Mouse (Mus musculus): ENCODE data around the gene Hhipl2. TPM values are rescaled to one million over a fixed set of nuclear protein-coding genes. Genes with fewer than 3 reads are reported as not detected.

Gene Hhipl2
- 0.02 and 0.03 TPM in 2 replicates for polyA plus RNA-seq (2012; rRNA removed)

DNA sequence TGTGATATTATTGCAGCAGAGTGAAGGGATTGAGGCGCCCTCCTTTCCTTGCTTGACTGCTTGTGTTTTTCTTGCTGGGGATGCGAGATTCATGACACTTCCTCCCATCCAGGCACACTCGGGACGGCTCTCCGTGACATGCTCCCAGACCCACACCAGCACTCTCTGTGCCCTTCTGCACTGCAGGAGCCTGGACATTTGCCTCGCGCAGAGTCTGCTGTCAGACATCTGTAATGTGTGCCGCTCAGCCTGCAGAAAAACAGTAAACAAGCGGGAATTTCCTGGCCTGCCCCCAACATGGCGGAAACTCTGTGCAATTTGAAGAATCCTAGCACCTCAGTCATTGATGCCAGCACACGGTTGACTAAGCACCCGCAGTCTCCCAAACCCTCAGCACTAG lies at the start of gene Hhipl2:
TSS of gene Hhipl2 (plus strand) at position 343 of the 400 bp plus-strand sequence.

DNA sequence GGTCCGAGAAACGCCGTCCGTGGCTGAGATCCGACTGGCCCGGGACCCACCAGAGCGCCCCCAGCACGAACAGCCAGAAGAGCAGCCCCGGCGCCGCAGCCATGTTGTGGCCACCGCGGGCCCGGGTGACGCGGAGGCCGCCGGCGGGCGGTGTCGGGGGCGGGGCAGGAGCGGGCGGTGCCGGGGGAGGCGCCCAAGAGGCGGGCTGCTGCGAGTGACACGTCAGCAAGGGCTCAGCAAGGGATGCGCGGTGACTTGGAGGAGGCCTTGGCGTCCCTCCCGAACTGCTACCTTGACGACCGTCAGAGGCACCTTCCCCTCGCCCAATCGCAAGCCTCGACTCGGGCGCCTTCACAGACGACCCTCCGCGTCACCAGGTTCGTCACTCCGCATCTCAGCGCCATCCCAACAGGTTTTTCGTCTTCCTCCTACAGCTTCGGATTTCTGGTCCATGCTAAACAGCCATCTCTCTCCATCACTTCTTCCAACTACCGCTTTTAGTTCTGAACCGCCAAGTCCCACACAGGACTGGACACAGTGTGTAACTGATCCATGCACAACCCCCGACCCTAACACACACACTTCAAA lies 48.5 kb upstream of the Hhipl2 start, which contains the start of gene Mia3:
TSS of gene Mia3 (minus strand) at position 127 of the 588 bp plus-strand sequence.

DNA sequence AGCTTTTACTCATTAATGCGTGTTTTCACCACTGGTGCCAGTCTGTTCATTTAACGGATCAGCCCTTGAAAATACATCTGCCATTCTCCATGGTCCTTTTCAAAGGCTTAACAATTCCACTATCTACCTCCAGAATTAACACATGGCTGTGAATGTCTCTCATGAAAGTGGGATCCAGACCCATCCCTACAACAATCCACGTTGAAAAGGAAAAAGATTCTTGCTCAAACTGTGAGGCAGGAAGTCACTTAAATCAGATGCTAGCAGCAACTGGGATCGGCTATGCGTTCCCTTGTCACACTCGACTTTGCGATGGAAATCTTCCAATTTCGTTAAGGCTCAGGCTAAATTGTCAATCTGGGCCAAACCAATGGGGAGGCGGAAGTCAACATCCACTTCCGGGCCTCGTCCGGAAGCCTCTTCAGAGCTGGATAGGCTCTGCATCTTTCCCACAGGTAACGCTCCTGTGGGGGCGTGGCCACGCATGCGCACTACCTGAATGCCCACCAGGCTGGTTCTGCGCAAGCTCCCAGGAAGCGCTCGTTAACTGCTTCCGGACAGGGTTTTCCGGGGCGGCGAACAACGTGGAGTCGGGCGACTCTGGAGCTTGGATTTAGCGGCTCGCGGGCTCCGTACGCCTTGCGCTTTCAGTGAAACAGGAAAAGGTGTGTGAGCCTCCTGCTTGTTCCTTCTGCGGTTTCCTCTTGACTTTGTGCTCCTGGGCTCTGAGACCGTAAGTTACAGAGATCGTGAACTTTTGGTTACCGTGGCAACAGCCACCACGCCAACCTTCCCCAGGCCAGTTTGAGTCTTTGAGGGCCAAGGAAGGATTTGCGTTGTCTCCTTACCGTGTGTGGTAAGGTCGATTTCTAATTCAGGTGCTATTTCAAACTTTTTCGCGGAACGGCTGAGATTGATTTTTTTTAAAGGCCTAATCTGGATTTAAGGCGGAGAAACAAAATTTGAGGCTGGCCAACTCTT lies 29.3 kb upstream of the Hhipl2 start, which contains the start of gene Taf1a:
TSS of gene Taf1a (plus strand) at position 556 of the 981 bp plus-strand sequence.

Other genes starting within 250 kb of the Hhipl2 start
- gene Disp1, start 196.7 kb upstream of the Hhipl2 start, polyA plus RNA-seq (2012; rRNA removed): 1.8 and 1.9 TPM in 2 replicates
- gene Aida, start 121.6 kb upstream of the Hhipl2 start, polyA plus RNA-seq (2012; rRNA removed): 21.1 and 23.5 TPM in 2 replicates
- 10.9 and 13.8 TPM in 2 replicates for gene Brox, start 120.9 kb upstream of the Hhipl2 start, polyA plus RNA-seq (2012; rRNA removed)
- gene Mia3, start 48.7 kb upstream of the Hhipl2 start, polyA plus RNA-seq (2012; rRNA removed): 19.8 and 21.8 TPM in 2 replicates
- 6.1 and 6.2 TPM in 2 replicates for gene Taf1a, start 29.2 kb upstream of the Hhipl2 start, polyA plus RNA-seq (2012; rRNA removed)

Data from liver, embryonic 14 days (tissue).